Mouse (Mus musculus) neural tube, embryonic 14.5 days (tissue): ENCODE results near the gene D1Pas1. TPM values are rescaled to one million over a fixed set of nuclear protein-coding genes. Genes with fewer than 3 reads are reported as not detected.

Experiments used
- ATAC-seq: fragments of 200-750 bp; cut with Nextera tagmentation; 2 replicates; pipeline ENCODE4 v1.8.0; 2017; ENCODE audit warnings: low read depth, mild to moderate bottlenecking, moderate TSS enrichment, moderate library complexity
- H3K27ac ChIP-seq: fragments of 300-500 bp; sonication (generic); 2 replicates; pipeline ENCODE4 v1.5.1; 2014; ENCODE audit warnings: low read depth, mild to moderate bottlenecking, control low read depth, low read length, moderate library complexity, mixed read lengths
- H3K27me3 ChIP-seq: fragments of 300-500 bp; sonication (generic); 2 replicates; pipeline ENCODE4 v1.6.1; 2014; ENCODE audit warnings: low read length; ENCODE audit not compliant: control insufficient read depth, insufficient read depth
- H3K36me3 ChIP-seq: fragments of 300-500 bp; sonication (generic); 2 replicates; pipeline ENCODE4 v1.6.1; 2014; ENCODE audit warnings: low read length, mixed read lengths; ENCODE audit not compliant: control insufficient read depth, insufficient read depth
- H3K4me1 ChIP-seq: fragments of 300-500 bp; sonication (generic); 2 replicates; pipeline ENCODE4 v1.6.1; 2014; ENCODE audit warnings: low read length; ENCODE audit not compliant: control insufficient read depth, insufficient read depth
- H3K4me2 ChIP-seq: fragments of 300-500 bp; sonication (generic); 2 replicates; pipeline ENCODE4 v1.6.1; 2014; ENCODE audit warnings: mild to moderate bottlenecking, low read depth, low read length, control low read depth
- H3K4me3 ChIP-seq: fragments of 300-500 bp; sonication (generic); 2 replicates; pipeline ENCODE4 v1.5.1; 2014; ENCODE audit warnings: low read depth, low read length, control low read depth, mixed read lengths
- H3K9ac ChIP-seq: fragments of 300-500 bp; sonication (generic); replicated peaks from 2 replicates; pipeline ENCODE4 v1.6.1; 2014; ENCODE audit warnings: low read depth, mild to moderate bottlenecking, control low read depth, low read length, mixed read lengths
- H3K9me3 ChIP-seq: fragments of 300-500 bp; sonication (generic); 2 replicates; pipeline ENCODE4 v1.6.1; 2016; ENCODE audit warnings: low read length; ENCODE audit not compliant: control insufficient read depth
- WGBS: fragments of 180-500 bp; shearing (Covaris S2); extraction: QIAGEN DNeasy Blood & Tissue Kit; methylation state at CpG from one replicate; pipeline ENCODE4 v1.1.7; 2014; 5-methylcytosine and 5-hydroxymethylcytosine counted together
- polyA plus RNA-seq: library from polyadenylated mRNA; unstranded; fragments of >200 nt; fragmentation: Nextera tagmentation; extraction: Ambion mirVana; gene quantifications from 2 replicates; pipeline ENCODE4 v1.2.1, GENCODE M21; 2014

Gene D1Pas1
- polyA plus RNA-seq, 1 experiment from 2014 or later: 0.17 TPM

GRCm38 (mm10) chr1:186997596-186998304, 30.5 kb downstream of the D1Pas1 start:
- Histone ChIP-seq H3K27ac (no peak overlapping the region), H3K4me2 (peak overlapping the region; percentile 14; the same call in 1 of the 2 replicates), H3K27me3 (no peaks in the 10 kb centered on the region), H3K4me1 (no peaks in the 10 kb centered on the region), H3K36me3 (no peaks in the 10 kb centered on the region), H3K9me3 (no peaks in the 10 kb centered on the region), H3K9ac (no peak overlapping the region), H3K4me3 (no peak overlapping the region)
- peak; percentile 34; the same call in 1 of the 2 replicates for ATAC-seq
- 48% methylated on average over 21 of the region's 21 CpGs for WGBS

GRCm38 (mm10) chr1:187003441-187003861, 36.2 kb downstream of the D1Pas1 start:
- H3K9ac ChIP-seq: no peak overlapping the region
- 30% methylated on average over 7 of the region's 7 CpGs for WGBS
- no peaks in the 10 kb centered on the region for H3K36me3 ChIP-seq
- no peaks in the 10 kb centered on the region for H3K9me3 ChIP-seq
- H3K27ac ChIP-seq: no peak overlapping the region
- H3K4me1 ChIP-seq: no peaks in the 10 kb centered on the region
- no peak overlapping the region for H3K4me2 ChIP-seq
- no peak overlapping the region for H3K4me3 ChIP-seq
- ATAC-seq: no peak
- no peaks in the 10 kb centered on the region for H3K27me3 ChIP-seq

GRCm38 (mm10) chr1:187004306-187004705, 37.1 kb downstream of the D1Pas1 start:
- Histone ChIP-seq H3K27ac (no peak overlapping the region), H3K4me1 (no peaks in the 10 kb centered on the region), H3K27me3 (no peaks in the 10 kb centered on the region), H3K9me3 (no peaks in the 10 kb centered on the region), H3K4me3 (no peak overlapping the region), H3K4me2 (no peak overlapping the region), H3K9ac (no peak overlapping the region), H3K36me3 (no peaks in the 10 kb centered on the region)
- no peak for ATAC-seq
- WGBS: 100% methylated on average over 1 of the region's 1 CpGs

- H3K4me2 ChIP-seq: no peak overlapping the region
- H3K4me3 ChIP-seq: no peak overlapping the region
- no peaks in the 10 kb centered on the region for H3K4me1 ChIP-seq
- no peaks in the 10 kb centered on the region for H3K36me3 ChIP-seq
- no peaks in the 10 kb centered on the region for H3K9me3 ChIP-seq
- no peaks in the 10 kb centered on the region for H3K27me3 ChIP-seq
- no peak overlapping the region for H3K27ac ChIP-seq
- WGBS: 88% methylated on average over 14 of the region's 14 CpGs
- ATAC-seq: no peak
- no peak overlapping the region for H3K9ac ChIP-seq
These were observed 39.2 kb downstream of the D1Pas1 start for GRCm38 (mm10) chr1:187006227-187006925.

GRCm38 (mm10) chr1:187008236-187008635, 41.0 kb downstream of the D1Pas1 start:
- Histone ChIP-seq H3K27ac (no peak overlapping the region), H3K9me3 (no peaks in the 10 kb centered on the region), H3K4me3 (no peak overlapping the region), H3K9ac (no peak overlapping the region), H3K27me3 (no peaks in the 10 kb centered on the region), H3K4me1 (no peaks in the 10 kb centered on the region), H3K4me2 (no peak overlapping the region), H3K36me3 (no peaks in the 10 kb centered on the region)
- ATAC-seq: no peak
- WGBS: 90% methylated on average over 7 of the region's 7 CpGs

- Histone ChIP-seq H3K27ac (no peak overlapping the region), H3K4me1 (no peaks in the 10 kb centered on the region), H3K4me2 (no peak overlapping the region), H3K27me3 (no peaks in the 10 kb centered on the region), H3K9ac (no peak overlapping the region), H3K36me3 (no peaks in the 10 kb centered on the region), H3K4me3 (no peak overlapping the region), H3K9me3 (no peaks in the 10 kb centered on the region)
- 87% methylated on average over 11 of the region's 11 CpGs for WGBS
- ATAC-seq: no peak
These were observed 42.9 kb downstream of the D1Pas1 start for GRCm38 (mm10) chr1:187010071-187010470.

GRCm38 (mm10) chr1:187011601-187012000, 44.4 kb downstream of the D1Pas1 start:
- H3K9me3 ChIP-seq: no peaks in the 10 kb centered on the region
- 80% methylated on average over 4 of the region's 4 CpGs for WGBS
- H3K27ac ChIP-seq: no peak overlapping the region
- no peak overlapping the region for H3K9ac ChIP-seq
- H3K4me1 ChIP-seq: no peaks in the 10 kb centered on the region
- no peaks in the 10 kb centered on the region for H3K27me3 ChIP-seq
- no peak overlapping the region for H3K4me3 ChIP-seq
- ATAC-seq: no peak
- no peak overlapping the region for H3K4me2 ChIP-seq
- H3K36me3 ChIP-seq: no peaks in the 10 kb centered on the region

GRCm38 (mm10) chr1:187014141-187014540, 46.9 kb downstream of the D1Pas1 start:
- no peak overlapping the region for H3K9ac ChIP-seq
- no peak overlapping the region for H3K4me2 ChIP-seq
- no peaks in the 10 kb centered on the region for H3K27me3 ChIP-seq
- ATAC-seq: no peak
- no peak overlapping the region for H3K27ac ChIP-seq
- no peak overlapping the region for H3K4me3 ChIP-seq
- H3K9me3 ChIP-seq: no peaks in the 10 kb centered on the region
- H3K36me3 ChIP-seq: no peaks in the 10 kb centered on the region
- WGBS: 85% methylated on average over 2 of the region's 2 CpGs
- no peaks in the 10 kb centered on the region for H3K4me1 ChIP-seq

GRCm38 (mm10) chr1:187015673-187016072, 48.5 kb downstream of the D1Pas1 start:
- WGBS: 91% methylated on average over 1 of the region's 1 CpGs
- Histone ChIP-seq H3K9me3 (no peaks in the 10 kb centered on the region), H3K27ac (no peak overlapping the region), H3K4me3 (no peak overlapping the region), H3K4me1 (no peaks in the 10 kb centered on the region), H3K9ac (no peak overlapping the region), H3K27me3 (no peaks in the 10 kb centered on the region), H3K4me2 (no peak overlapping the region), H3K36me3 (no peaks in the 10 kb centered on the region)
- ATAC-seq: no peak
